Mouse (Mus musculus) heart, adult 8-10 months (tissue): Measurements from ENCODE around the gene Cfap61. TPM values are rescaled to one million over a fixed set of nuclear protein-coding genes. Genes with fewer than 3 reads are reported as not detected.

Experiments used
- DNase-seq: peaks from one replicate; pipeline ENCODE4 v3.0.0; 2022; ENCODE audit warnings: low spot score
- total RNA-seq, 4 experiments: library from RNA; stranded (reverse); gene quantifications; 2 replicates each; pipeline ENCODE4 v1.2.4; 2022

Cfap61 gene
- total RNA-seq, 4 experiments from 2014 or later, result 0.92 to 2.5 (median 1.7) TPM

- DNase-seq, result no peak
Measured at GRCm38 (mm10) chr2:146257037-146257436, 322.5 kb downstream of the Cfap61 start.

GRCm38 (mm10) chr2:146257609-146258008 lies 323.0 kb downstream of the Cfap61 start:
- no peak for DNase-seq

- DNase-seq, result peak; percentile 56
Measured at GRCm38 (mm10) chr2:146258736-146259469, 324.3 kb downstream of the Cfap61 start.

GRCm38 (mm10) chr2:146259787-146260560 lies 325.4 kb downstream of the Cfap61 start:
- no peak for DNase-seq

- no peak for DNase-seq
Measured at GRCm38 (mm10) chr2:146261146-146261545, 326.6 kb downstream of the Cfap61 start.

- no peak for DNase-seq
Measured at GRCm38 (mm10) chr2:146262215-146262614, 327.6 kb downstream of the Cfap61 start.

GRCm38 (mm10) chr2:146262966-146263365 lies 328.4 kb downstream of the Cfap61 start:
- DNase-seq, result no peak

Other genes starting within 250 kb of the Cfap61 start
- gene Naa20, start 32.7 kb upstream of the Cfap61 start, total RNA-seq, result 10 to 100 TPM; 73.0 to 85.8 (median 80.3) TPM
- gene Crnkl1, start 230 bp downstream of the Cfap61 start, total RNA-seq, result 10 to 100 TPM; 16.6 to 23.3 (median 20.5) TPM